7 mouse cellular contexts compared by ENCODE assay signal in the genomic region with DNA sequence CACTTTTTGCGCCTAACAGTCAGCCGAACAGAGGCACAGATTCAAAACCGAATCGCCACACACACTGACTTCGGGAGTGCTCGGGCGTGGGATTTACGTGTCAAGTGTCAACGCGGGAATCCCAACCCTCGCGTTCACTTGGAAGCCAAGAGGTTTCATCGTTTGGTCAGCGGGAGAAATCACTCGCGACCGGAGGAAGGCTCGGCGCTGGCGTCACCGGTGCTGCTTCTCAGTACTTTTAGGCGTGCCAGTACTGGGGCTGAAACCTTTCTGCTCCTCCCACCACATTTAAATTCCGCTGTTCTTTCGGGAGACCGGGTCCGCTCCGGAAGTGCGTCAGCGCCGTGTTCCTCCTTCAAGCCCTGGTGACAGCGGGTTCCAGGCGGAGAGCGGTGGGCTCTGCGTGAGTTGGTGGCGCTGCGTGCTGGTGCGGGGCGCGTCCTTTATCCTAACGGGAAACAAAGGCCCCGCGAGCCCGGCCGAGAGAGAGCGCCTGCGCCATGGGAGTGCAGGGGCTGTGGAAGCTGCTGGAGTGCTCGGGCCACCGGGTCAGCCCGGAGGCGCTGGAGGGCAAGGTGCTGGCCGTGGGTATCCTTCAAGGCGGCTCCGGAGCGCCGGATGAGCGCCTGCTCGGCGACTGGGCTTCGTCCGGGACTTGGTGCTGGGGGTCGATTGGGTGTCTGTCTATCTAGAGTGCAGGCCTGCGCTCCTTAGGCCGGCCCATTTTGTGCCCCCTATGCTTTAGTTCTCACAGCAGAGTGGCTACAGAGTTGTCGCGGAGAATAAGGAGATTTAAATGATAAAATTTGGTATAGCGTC. TPM values are rescaled to one million over a fixed set of nuclear protein-coding genes. Genes with fewer than 3 reads are reported as not detected.
DNase-seq lines count a peak whose midpoint lies in the region; ATAC-seq lines count a peak whose summit lies in the region.

Gene Ercc5, plus strand, starts transcription at position 182 of the 819 bp plus-strand sequence.

- under 1% methylated on average over 66 of the region's 66 CpGs for WGBS in embryonic facial prominence, embryonic 11.5 days
- whole genome bisulfite sequencing in limb, embryonic 11.5 days, result under 1% methylated on average over 66 of the region's 66 CpGs
- under 1% methylated on average over 66 of the region's 66 CpGs for WGBS in midbrain, embryonic 14.5 days

- peak within 1 kb of the TSS; percentile 83 for H3K4me3 ChIP-seq in embryonic facial prominence, embryonic 11.5 days (ENCODE audit: low read depth, low read length)
- H3K4me3 ChIP-seq in limb, embryonic 11.5 days (ENCODE audit: low read depth, low read length), result peak within 1 kb of the TSS; percentile 65
- H3K4me3 ChIP-seq in midbrain, embryonic 14.5 days (replicated peaks; ENCODE audit: low read depth, low read length), result peak within 1 kb of the TSS; percentile 73

- H3K27me3 ChIP-seq in embryonic facial prominence, embryonic 11.5 days (ENCODE audit: control insufficient read depth, insufficient read depth, low read length), result no peaks in the 10 kb centered on the region
- H3K27me3 ChIP-seq in limb, embryonic 11.5 days (ENCODE audit: control insufficient read depth, insufficient read depth, low read length), result no peaks in the 10 kb centered on the region
- H3K27me3 ChIP-seq in midbrain, embryonic 14.5 days (ENCODE audit: control insufficient read depth, insufficient read depth, low read length), result no peaks in the 10 kb centered on the region

- no peaks in the 10 kb centered on the region for H3K36me3 ChIP-seq in embryonic facial prominence, embryonic 11.5 days (replicated peaks; ENCODE audit: control insufficient read depth, insufficient read depth, low read depth, low read length)
- H3K36me3 ChIP-seq in limb, embryonic 11.5 days (ENCODE audit: control insufficient read depth, insufficient read depth, low read length), result no peaks in the 10 kb centered on the region; the same call in 1 of the 2 replicates
- H3K36me3 ChIP-seq in midbrain, embryonic 14.5 days (ENCODE audit: control insufficient read depth, insufficient read depth, low read length), result peaks cover 11% of the 10 kb centered on the region

- peak within 1 kb of the TSS; percentile 91 for H3K27ac ChIP-seq in embryonic facial prominence, embryonic 11.5 days (replicated peaks; ENCODE audit: low read depth, low read length)
- H3K27ac ChIP-seq in limb, embryonic 11.5 days (replicated peaks; ENCODE audit: low read depth, low read length), result peak within 1 kb of the TSS; percentile 74
- peak within 1 kb of the TSS; percentile 97 for H3K27ac ChIP-seq in midbrain, embryonic 14.5 days (replicated peaks; ENCODE audit: low read depth, low read length)

- H3K9ac ChIP-seq in embryonic facial prominence, embryonic 11.5 days (replicated peaks; ENCODE audit: low read length), result peak within 1 kb of the TSS; percentile 93
- peak within 1 kb of the TSS; percentile 76 for H3K9ac ChIP-seq in limb, embryonic 11.5 days (ENCODE audit: low read length)
- H3K9ac ChIP-seq in midbrain, embryonic 14.5 days (replicated peaks; ENCODE audit: low read length), result peak within 1 kb of the TSS; percentile 97

- H3K9me3 ChIP-seq in embryonic facial prominence, embryonic 11.5 days (replicated peaks; ENCODE audit: control insufficient read depth, low read length), result no peaks in the 10 kb centered on the region
- H3K9me3 ChIP-seq in limb, embryonic 11.5 days (ENCODE audit: control insufficient read depth, low read length), result no peaks in the 10 kb centered on the region
- H3K9me3 ChIP-seq in midbrain, embryonic 14.5 days (ENCODE audit: control insufficient read depth, low read length), result no peaks in the 10 kb centered on the region

- peak; percentile 91 for DNase-seq in adrenal gland, postnatal 14 days
- peak; percentile 94 for DNase-seq in embryonic facial prominence, embryonic 11.5 days (ENCODE audit: low spot score)
- peak; percentile 99 for DNase-seq in heart, adult 11 months
- peak; percentile 90 for DNase-seq in kidney, adult 18-20 months
- DNase-seq in limb, embryonic 11.5 days (ENCODE audit: low spot score), result peak; percentile 90
- peak; percentile 94 for DNase-seq in midbrain, embryonic 14.5 days
- peak; percentile 69 to 70 for DNase-seq in spleen, adult 18-20 months

- peak within 1 kb of the TSS; percentile 59 for H3K4me2 ChIP-seq in embryonic facial prominence, embryonic 11.5 days (ENCODE audit: low read depth, low read length)
- peak within 1 kb of the TSS; percentile 51 for H3K4me2 ChIP-seq in limb, embryonic 11.5 days (ENCODE audit: low read depth, severe bottlenecking)
- H3K4me2 ChIP-seq in midbrain, embryonic 14.5 days (ENCODE audit: low read length), result peak within 1 kb of the TSS; percentile 58

- peak; percentile 97 for ATAC-seq in embryonic facial prominence, embryonic 11.5 days (replicated peaks; ENCODE audit: insufficient number of reproducible peaks, low FRiP score, low TSS enrichment, low read depth)
- ATAC-seq in limb, embryonic 11.5 days (ENCODE audit: insufficient number of reproducible peaks, low FRiP score, low TSS enrichment, low read depth), result peak; percentile 97
- ATAC-seq in midbrain, embryonic 14.5 days (ENCODE audit: low FRiP score, low TSS enrichment), result peak; percentile 96

- H3K4me1 ChIP-seq in embryonic facial prominence, embryonic 11.5 days (ENCODE audit: control insufficient read depth, insufficient read depth, low read length), result no peaks in the 10 kb centered on the region
- no peaks in the 10 kb centered on the region for H3K4me1 ChIP-seq in limb, embryonic 11.5 days (ENCODE audit: control insufficient read depth, insufficient read depth, low read length)
- peaks cover 12% of the 10 kb centered on the region for H3K4me1 ChIP-seq in midbrain, embryonic 14.5 days (ENCODE audit: control insufficient read depth, insufficient read depth, low read length)

RNA-seq across cellular contexts. Expression of gene Ercc5, which starts in this region (rescaled TPM):
- total RNA-seq in adrenal gland, postnatal 14 days (2021), result 18.7 and 18.8 TPM in 2 replicates
- polyA plus RNA-seq in embryonic facial prominence, embryonic 11.5 days (2014; fragmentation: Nextera tagmentation; extraction: Ambion mirVana), result 33.3 and 38.0 TPM in 2 replicates
- 26.0 and 29.5 TPM in 2 replicates for polyA plus RNA-seq in limb, embryonic 11.5 days (2014; fragmentation: Nextera tagmentation; extraction: Ambion mirVana)
- 26.5 and 38.8 TPM in 2 replicates for polyA plus RNA-seq in midbrain, embryonic 14.5 days (2014; fragmentation: Nextera tagmentation; extraction: Ambion mirVana)

Comparison
In these comparisons a context has a peak if more than half of its experiments do, and no peak if none do; other contexts are left out.
1. Peak in every context shown above with its lines: DNase-seq, ATAC-seq, H3K4me3 ChIP-seq and H3K27ac ChIP-seq.